Comparison of ENCODE assay signal across 13 mouse cellular contexts in genomic region chr10:59936058-59936856, GRCm38 (mm10). TPM values are rescaled to one million over a fixed set of nuclear protein-coding genes. Genes with fewer than 3 reads are reported as not detected.
DNase-seq lines count a peak whose midpoint lies in the region; ATAC-seq and TF ChIP-seq lines count a peak whose summit lies in the region.
"Had no signal": no experiment of that assay in that cellular context is flagged by ENCODE, and none has a peak within 500 bp of the region (broad histone marks: within the 10 kb centered on the region; RNA-seq: fewer than 3 reads in every experiment).

No protein-coding gene starts in this region.

- no peak for DNase-seq in forebrain, postnatal 0 days
- DNase-seq in lung, embryonic 14.5 days: no peak
- no peak for DNase-seq in lung, postnatal 4 days
- DNase-seq in embryo, embryonic 10 days (ENCODE audit: low spot score): peak; percentile 74
- DNase-seq in ovary, postnatal 10 days (ENCODE audit: low spot score): no peak
- no peak for DNase-seq in retina, postnatal 1 day
- DNase-seq: cerebellum, adult 2 months had no signal

- ATAC-seq in forebrain, embryonic 12.5 days (ENCODE audit: low FRiP score): no peak
- no peak for ATAC-seq in forebrain, postnatal 0 days
- ATAC-seq in lung, embryonic 14.5 days (ENCODE audit: insufficient read depth): 0 out of 2 replicates have a peak, but pooled peaks have one; percentile 28
- no peak for ATAC-seq in limb, embryonic 15.5 days (ENCODE audit: insufficient number of reproducible peaks, low FRiP score, low TSS enrichment, low read depth)
- ATAC-seq: forebrain, embryonic 16.5 days had no signal

- H3K4me3 ChIP-seq in forebrain, embryonic 12.5 days (replicated peaks): no peak overlapping the region
- no peak overlapping the region for H3K4me3 ChIP-seq in forebrain, postnatal 0 days (ENCODE audit: low read depth, low read length)
- H3K4me3 ChIP-seq in lung, embryonic 14.5 days (ENCODE audit: low read depth, low read length): no peak overlapping the region
- H3K4me3 ChIP-seq in limb, embryonic 15.5 days: no peak overlapping the region
- H3K4me3 ChIP-seq: hindbrain, embryonic 15.5 days; neural tube, embryonic 15.5 days had no signal

- no peak overlapping the region for H3K4me2 ChIP-seq in forebrain, embryonic 12.5 days
- no peak overlapping the region for H3K4me2 ChIP-seq in forebrain, postnatal 0 days (ENCODE audit: low read depth)
- H3K4me2 ChIP-seq in lung, embryonic 14.5 days: no peak overlapping the region
- no peak overlapping the region for H3K4me2 ChIP-seq in limb, embryonic 15.5 days
- H3K4me2 ChIP-seq: hindbrain, embryonic 15.5 days; neural tube, embryonic 15.5 days had no signal

- no peak overlapping the region for H3K9ac ChIP-seq in forebrain, embryonic 12.5 days
- H3K9ac ChIP-seq in forebrain, postnatal 0 days: no peak overlapping the region
- H3K9ac ChIP-seq in lung, embryonic 14.5 days: no peak overlapping the region
- H3K9ac ChIP-seq in limb, embryonic 15.5 days: no peak overlapping the region
- H3K9ac ChIP-seq: hindbrain, embryonic 15.5 days; neural tube, embryonic 15.5 days had no signal

- no peak for TF ChIP-seq CTCF in forebrain, postnatal 0 days (IDR thresholded peaks at IDR 0.05; ENCODE audit: low read depth)
- no peak for TF ChIP-seq CTCF in lung, embryonic 14.5 days (IDR thresholded peaks at IDR 0.05; ENCODE audit: low read depth)

- H3K27ac ChIP-seq in forebrain, embryonic 12.5 days: peak overlapping the region; percentile 54; the same call in 1 of the 2 replicates
- H3K27ac ChIP-seq in forebrain, postnatal 0 days (ENCODE audit: low read depth, low read length): no peak overlapping the region
- no peak overlapping the region for H3K27ac ChIP-seq in lung, embryonic 14.5 days (ENCODE audit: low read depth)
- H3K27ac ChIP-seq in limb, embryonic 15.5 days: peak overlapping the region; percentile 33; the same call in 1 of the 2 replicates
- H3K27ac ChIP-seq: hindbrain, embryonic 15.5 days; macrophage; neural tube, embryonic 15.5 days had no signal

- no peaks in the 10 kb centered on the region for H3K9me3 ChIP-seq in forebrain, embryonic 12.5 days
- H3K9me3 ChIP-seq in forebrain, postnatal 0 days (ENCODE audit: low read length): no peaks in the 10 kb centered on the region
- no peaks in the 10 kb centered on the region for H3K9me3 ChIP-seq in lung, embryonic 14.5 days (ENCODE audit: low read depth, low read length)
- no peaks in the 10 kb centered on the region for H3K9me3 ChIP-seq in limb, embryonic 15.5 days
- H3K9me3 ChIP-seq: hindbrain, embryonic 15.5 days; neural tube, embryonic 15.5 days had no signal

- WGBS in forebrain, embryonic 12.5 days: 55% methylated on average over 8 of the region's 8 CpGs
- 64% methylated on average over 8 of the region's 8 CpGs for WGBS in forebrain, postnatal 0 days
- WGBS in lung, embryonic 14.5 days: 45% methylated on average over 8 of the region's 8 CpGs
- 36% methylated on average over 8 of the region's 8 CpGs for WGBS in limb, embryonic 15.5 days

- peaks cover 6% of the 10 kb centered on the region for H3K4me1 ChIP-seq in forebrain, embryonic 12.5 days
- no peaks in the 10 kb centered on the region for H3K4me1 ChIP-seq in forebrain, postnatal 0 days (ENCODE audit: insufficient read depth)
- no peaks in the 10 kb centered on the region for H3K4me1 ChIP-seq in lung, embryonic 14.5 days (ENCODE audit: insufficient read depth)
- no peaks in the 10 kb centered on the region for H3K4me1 ChIP-seq in limb, embryonic 15.5 days
- H3K4me1 ChIP-seq: hindbrain, embryonic 15.5 days; neural tube, embryonic 15.5 days had no signal

- no peaks in the 10 kb centered on the region for H3K27me3 ChIP-seq in forebrain, embryonic 12.5 days
- H3K27me3 ChIP-seq in forebrain, postnatal 0 days (ENCODE audit: insufficient read depth, low read length): no peaks in the 10 kb centered on the region
- H3K27me3 ChIP-seq in lung, embryonic 14.5 days (ENCODE audit: insufficient read depth, low read length): no peaks in the 10 kb centered on the region
- H3K27me3 ChIP-seq in limb, embryonic 15.5 days: no peaks in the 10 kb centered on the region
- H3K27me3 ChIP-seq: hindbrain, embryonic 15.5 days; neural tube, embryonic 15.5 days had no signal

- H3K36me3 ChIP-seq in forebrain, embryonic 12.5 days (replicated peaks): no peaks in the 10 kb centered on the region
- H3K36me3 ChIP-seq in forebrain, postnatal 0 days (ENCODE audit: insufficient read depth): no peaks in the 10 kb centered on the region
- H3K36me3 ChIP-seq in lung, embryonic 14.5 days (ENCODE audit: insufficient read depth): no peaks in the 10 kb centered on the region
- H3K36me3 ChIP-seq in limb, embryonic 15.5 days: no peaks in the 10 kb centered on the region
- H3K36me3 ChIP-seq: hindbrain, embryonic 15.5 days; neural tube, embryonic 15.5 days had no signal

RNA-seq across cellular contexts. Expression of gene Ddit4, which starts 15.4 kb away (rescaled TPM):
- 58.9 and 61.6 TPM in 2 replicates for polyA plus RNA-seq in forebrain, embryonic 12.5 days (2016; fragmentation: Nextera tagmentation; extraction: Ambion mirVana)
- 40.0 and 40.7 TPM in 2 replicates for total RNA-seq in forebrain, postnatal 0 days (2014; rRNA removed)
- polyA plus RNA-seq in forebrain, postnatal 0 days (2015; fragmentation: Nextera tagmentation; extraction: Ambion mirVana): 52.9 and 57.8 TPM in 2 replicates
- polyA plus RNA-seq in lung, embryonic 14.5 days (2014; fragmentation: Nextera tagmentation; extraction: Ambion mirVana): 3.0 and 3.5 TPM in 2 replicates
- 63.6 and 77.1 TPM in 2 replicates for polyA plus RNA-seq in limb, embryonic 15.5 days (2015; fragmentation: Nextera tagmentation; extraction: Ambion mirVana)

RNA-seq across cellular contexts. Expression of gene Dnajb12, which starts 56.9 kb away (rescaled TPM):
- polyA plus RNA-seq in forebrain, embryonic 12.5 days (2016; fragmentation: Nextera tagmentation; extraction: Ambion mirVana): 21.2 and 22.7 TPM in 2 replicates
- 35.2 and 41.1 TPM in 2 replicates for total RNA-seq in forebrain, postnatal 0 days (2014; rRNA removed)
- 21.2 and 23.5 TPM in 2 replicates for polyA plus RNA-seq in forebrain, postnatal 0 days (2015; fragmentation: Nextera tagmentation; extraction: Ambion mirVana)
- 26.7 and 28.1 TPM in 2 replicates for polyA plus RNA-seq in lung, embryonic 14.5 days (2014; fragmentation: Nextera tagmentation; extraction: Ambion mirVana)
- polyA plus RNA-seq in limb, embryonic 15.5 days (2015; fragmentation: Nextera tagmentation; extraction: Ambion mirVana): 19.5 and 22.9 TPM in 2 replicates

Comparison
In these comparisons a context has a peak if more than half of its experiments do, and no peak if none do; other contexts are left out.
1. H3K27ac ChIP-seq: peak in forebrain, embryonic 12.5 days (single experiment) and limb, embryonic 15.5 days (single experiment); none in forebrain, postnatal 0 days (single experiment) and lung, embryonic 14.5 days (single experiment).
2. RNA of gene Ddit4, which starts 15.4 kb away (polyA plus RNA-seq): 63.6 to 77.1 TPM in limb, embryonic 15.5 days, 58.9 to 61.6 TPM in forebrain, embryonic 12.5 days and 52.9 to 57.8 TPM in forebrain, postnatal 0 days; 3.0 to 3.5 TPM in lung, embryonic 14.5 days; every median in the first group is over 10 times any median in the second.